Mouse (Mus musculus): ENCODE measurements around the gene Rasip1. TPM values are rescaled to one million over a fixed set of nuclear protein-coding genes. Genes with fewer than 3 reads are reported as not detected.
"Not testable (repeated sequence)": the region's sequence is repeated elsewhere in the genome, so short reads cannot be mapped to it uniquely, and the experiment has no call there.

Gene Rasip1
- polyA plus RNA-seq, 1 experiment from 2014 or later = 6.8 TPM

- Histone ChIP-seq H3K9me3 (0 out of 2 replicates have a peak, but pooled peaks cover 1% of the 10 kb centered on the region), H3K36me3 (replicated peaks) (peaks cover 4% of the 10 kb centered on the region), H3K27me3 (replicated peaks; ENCODE audit: low read depth, poor library complexity, severe bottlenecking) (peaks cover 26% of the 10 kb centered on the region), H3K27ac (replicated peaks) (peak overlapping the region; percentile 40), H3K4me3 (peak overlapping the region; percentile 21; the same call in 1 of the 2 replicates), H3K4me1 (peaks cover 68% of the 10 kb centered on the region)
- DNase-seq (ENCODE audit: low spot score) = no peak
- 72% methylated on average over 17 of the region's 17 CpGs for WGBS
Observed at GRCm38 (mm10) chr7:45641391-45642040, 14.2 kb downstream of the Rasip1 start.

GRCm38 (mm10) chr7:45642083-45642482 lies 14.8 kb downstream of the Rasip1 start:
- 86% methylated on average over 5 of the region's 5 CpGs for WGBS
- Histone ChIP-seq H3K9me3 (no peaks in the 10 kb centered on the region), H3K4me3 (peak overlapping the region; percentile 66), H3K36me3 (replicated peaks) (no peaks in the 10 kb centered on the region), H3K27ac (replicated peaks) (peak overlapping the region; percentile 96; the same call in 1 of the 2 replicates), H3K4me1 (peaks cover 68% of the 10 kb centered on the region), H3K27me3 (replicated peaks; ENCODE audit: low read depth, poor library complexity, severe bottlenecking) (peaks cover 26% of the 10 kb centered on the region)
- no peak for DNase-seq (ENCODE audit: low spot score)

GRCm38 (mm10) chr7:45642503-45643255 lies 15.4 kb downstream of the Rasip1 start:
- Histone ChIP-seq H3K9me3 (no peaks in the 10 kb centered on the region), H3K27ac (replicated peaks) (peak overlapping the region; percentile 96), H3K27me3 (replicated peaks; ENCODE audit: low read depth, poor library complexity, severe bottlenecking) (peaks cover 26% of the 10 kb centered on the region), H3K4me1 (peaks cover 68% of the 10 kb centered on the region), H3K36me3 (replicated peaks) (no peaks in the 10 kb centered on the region), H3K4me3 (peak overlapping the region; percentile 66)
- no peak for DNase-seq (ENCODE audit: low spot score)
- WGBS = 36% methylated on average over 16 of the region's 16 CpGs

GRCm38 (mm10) chr7:45643441-45644178 lies 16.3 kb downstream of the Rasip1 start:
- H3K27ac ChIP-seq (replicated peaks) = peak overlapping the region; percentile 96
- H3K27me3 ChIP-seq (replicated peaks; ENCODE audit: low read depth, poor library complexity, severe bottlenecking) = peaks cover 26% of the 10 kb centered on the region
- DNase-seq (ENCODE audit: low spot score) = peak; percentile 98
- H3K4me3 ChIP-seq = peak overlapping the region; percentile 66
- under 1% methylated on average over 28 of the region's 28 CpGs for WGBS
- peaks cover 59% of the 10 kb centered on the region for H3K4me1 ChIP-seq
- H3K9me3 ChIP-seq = no peaks in the 10 kb centered on the region
- H3K36me3 ChIP-seq (replicated peaks) = no peaks in the 10 kb centered on the region

- 3% methylated on average over 18 of the region's 18 CpGs for WGBS
Observed at GRCm38 (mm10) chr7:45644183-45644582, 16.9 kb downstream of the Rasip1 start.

GRCm38 (mm10) chr7:45644872-45645590 lies 17.7 kb downstream of the Rasip1 start:
- H3K4me3 ChIP-seq = peak overlapping the region; percentile 66
- peaks cover 47% of the 10 kb centered on the region for H3K4me1 ChIP-seq
- no peak for DNase-seq (ENCODE audit: low spot score)
- H3K27me3 ChIP-seq (replicated peaks; ENCODE audit: low read depth, poor library complexity, severe bottlenecking) = peaks cover 17% of the 10 kb centered on the region
- WGBS = 71% methylated on average over 6 of the region's 6 CpGs
- no peaks in the 10 kb centered on the region for H3K9me3 ChIP-seq
- H3K36me3 ChIP-seq (replicated peaks) = no peaks in the 10 kb centered on the region
- H3K27ac ChIP-seq (replicated peaks) = peak overlapping the region; percentile 85

More at GRCm38 (mm10) chr7:45644183-45644582, 16.9 kb downstream of the Rasip1 start:
- Histone ChIP-seq H3K4me1 (peaks cover 54% of the 10 kb centered on the region), H3K9me3 (no peaks in the 10 kb centered on the region), H3K27me3 (replicated peaks; ENCODE audit: low read depth, poor library complexity, severe bottlenecking) (peaks cover 26% of the 10 kb centered on the region), H3K36me3 (replicated peaks) (no peaks in the 10 kb centered on the region), H3K27ac (replicated peaks) (peak overlapping the region; percentile 85), H3K4me3 (peak overlapping the region; percentile 66)
- DNase-seq (ENCODE audit: low spot score) = peak; percentile 69

- Histone ChIP-seq H3K36me3 (replicated peaks) (no peaks in the 10 kb centered on the region), H3K27me3 (replicated peaks; ENCODE audit: low read depth, poor library complexity, severe bottlenecking) (peaks cover 12% of the 10 kb centered on the region), H3K4me1 (peaks cover 43% of the 10 kb centered on the region), H3K27ac (replicated peaks) (no peak overlapping the region), H3K4me3 (no peak overlapping the region), H3K9me3 (no peaks in the 10 kb centered on the region)
- WGBS = 92% methylated on average over 7 of the region's 7 CpGs
- no peak for DNase-seq (ENCODE audit: low spot score)
Observed at GRCm38 (mm10) chr7:45645591-45645971, 18.3 kb downstream of the Rasip1 start.

- Histone ChIP-seq H3K4me1 (peaks cover 32% of the 10 kb centered on the region), H3K27ac (replicated peaks) (no peak overlapping the region), H3K36me3 (replicated peaks) (no peaks in the 10 kb centered on the region), H3K27me3 (replicated peaks; ENCODE audit: low read depth, poor library complexity, severe bottlenecking) (peaks cover 1% of the 10 kb centered on the region; the same call in 1 of the 2 replicates), H3K4me3 (no peak overlapping the region), H3K9me3 (no peaks in the 10 kb centered on the region)
- DNase-seq (ENCODE audit: low spot score) = no peak
- WGBS = 75% methylated on average over 4 of the region's 4 CpGs
Observed at GRCm38 (mm10) chr7:45646671-45647070, 19.4 kb downstream of the Rasip1 start.

- Histone ChIP-seq H3K27ac (replicated peaks) (no peak overlapping the region), H3K4me1 (peaks cover 13% of the 10 kb centered on the region), H3K9me3 (no peaks in the 10 kb centered on the region), H3K36me3 (replicated peaks) (no peaks in the 10 kb centered on the region), H3K27me3 (replicated peaks; ENCODE audit: low read depth, poor library complexity, severe bottlenecking) (no peaks in the 10 kb centered on the region), H3K4me3 (no peak overlapping the region)
- 80% methylated on average over 8 of the region's 8 CpGs for WGBS
- DNase-seq (ENCODE audit: low spot score) = no peak
Observed at GRCm38 (mm10) chr7:45649351-45649750, 22.1 kb downstream of the Rasip1 start.

GRCm38 (mm10) chr7:45650484-45650883 lies 23.2 kb downstream of the Rasip1 start:
- H3K9me3 ChIP-seq; H3K4me3 ChIP-seq; H3K27me3 ChIP-seq (replicated peaks; ENCODE audit: low read depth, poor library complexity, severe bottlenecking); H3K36me3 ChIP-seq (replicated peaks); H3K27ac ChIP-seq (replicated peaks); H3K4me1 ChIP-seq; DNase-seq (ENCODE audit: low spot score): not testable (repeated sequence)
- WGBS = 93% methylated on average over 20 of the region's 20 CpGs

GRCm38 (mm10) chr7:45654424-45655047 lies 27.2 kb downstream of the Rasip1 start:
- DNase-seq (ENCODE audit: low spot score) = peak; percentile 45
- WGBS = 28% methylated on average over 17 of the region's 17 CpGs
- Histone ChIP-seq H3K4me3 (peak overlapping the region; percentile 41), H3K27ac (replicated peaks) (peak overlapping the region; percentile 63), H3K4me1 (peaks cover 20% of the 10 kb centered on the region), H3K9me3 (peaks cover 5% of the 10 kb centered on the region; the same call in 1 of the 2 replicates), H3K36me3 (replicated peaks) (no peaks in the 10 kb centered on the region), H3K27me3 (replicated peaks; ENCODE audit: low read depth, poor library complexity, severe bottlenecking) (no peaks in the 10 kb centered on the region)
